Mouse (Mus musculus): ENCODE results near the gene Dcaf5. TPM values are rescaled to one million over a fixed set of nuclear protein-coding genes. Genes with fewer than 3 reads are reported as not detected.

The Dcaf5 gene
- polyA plus RNA-seq, 1 experiment from 2014 or later, result 24.3 TPM

GRCm38 (mm10) chr12:80285890-80286289, 150.5 kb downstream of the Dcaf5 start:
- WGBS, result 74% methylated on average over 5 of the region's 5 CpGs
- H3K36me3 ChIP-seq (replicated peaks; ENCODE audit: control insufficient read depth, insufficient read depth), result no peaks in the 10 kb centered on the region
- no peak overlapping the region for H3K9ac ChIP-seq
- no peak overlapping the region for H3K27ac ChIP-seq
- no peak overlapping the region for H3K4me3 ChIP-seq (replicated peaks; ENCODE audit: low read length)
- H3K27me3 ChIP-seq (ENCODE audit: control insufficient read depth, insufficient read depth, low read length), result no peaks in the 10 kb centered on the region
- DNase-seq (ENCODE audit: low spot score) (no peak), ATAC-seq (ENCODE audit: low FRiP score) (no peak)
- H3K4me2 ChIP-seq (replicated peaks), result no peak overlapping the region
- no peaks in the 10 kb centered on the region for H3K9me3 ChIP-seq (ENCODE audit: control insufficient read depth, low read length)
- H3K4me1 ChIP-seq (replicated peaks; ENCODE audit: control insufficient read depth, insufficient read depth, low read length), result no peaks in the 10 kb centered on the region

Small RNAs within 50 kb of the gene (microRNA-seq; reads per million reads assigned to microRNA genes)
- gene Mir1843a, result 91.1 reads per million, percentile 51 among the genes with 10 or more reads in this experiment

Other genes starting within 250 kb of the Dcaf5 start
- gene Actn1, start 176.2 kb downstream of the Dcaf5 start, polyA plus RNA-seq (2014; fragmentation: Nextera tagmentation; extraction: Ambion mirVana), result 9.9 and 10.0 TPM in 2 replicates
- 48.1 and 51.8 TPM in 2 replicates for gene Exd2, start 26.5 kb upstream of the Dcaf5 start, polyA plus RNA-seq (2014; fragmentation: Nextera tagmentation; extraction: Ambion mirVana)
- gene Galnt16, start 81.7 kb upstream of the Dcaf5 start, polyA plus RNA-seq (2014; fragmentation: Nextera tagmentation; extraction: Ambion mirVana), result 20.2 and 21.2 TPM in 2 replicates
- gene Slc39a9, start 207.3 kb upstream of the Dcaf5 start, polyA plus RNA-seq (2014; fragmentation: Nextera tagmentation; extraction: Ambion mirVana), result 27.2 and 32.1 TPM in 2 replicates
- 228 and 237 TPM in 2 replicates for gene Erh, start 207.7 kb upstream of the Dcaf5 start, polyA plus RNA-seq (2014; fragmentation: Nextera tagmentation; extraction: Ambion mirVana)